Mouse (Mus musculus): ENCODE measurements around the gene Ccdc38. TPM values are rescaled to one million over a fixed set of nuclear protein-coding genes. Genes with fewer than 3 reads are reported as not detected.

The Ccdc38 gene
- polyA plus RNA-seq (2014; fragmentation: Illumina TruSeq; extraction: RNeasy Lipid Tissue Mini Kit (QIAGEN cat#74804); ENCODE audit: low read depth, low replicate concordance) = not detected

GRCm38 (mm10) chr10:93540431-93541210 lies at the start of gene Ccdc38:
TSS of gene Ccdc38 (plus strand) at chr10:93540632.

GRCm38 (mm10) chr10:93539775-93540430 lies 529 bp upstream of the Ccdc38 start, which contains the start of gene Amdhd1:
TSS of gene Amdhd1 (minus strand) at chr10:93540033.

GRCm38 (mm10) chr10:93589281-93589848 lies 48.9 kb downstream of the Ccdc38 start, which contains the start of gene Snrpf:
TSS of gene Snrpf (minus strand) at chr10:93589706.

Other genes with a start within 250 kb of the Ccdc38 start
- 23.5 TPM for gene Elk3, start 229.5 kb upstream of the Ccdc38 start, polyA plus RNA-seq (2014; fragmentation: Illumina TruSeq; extraction: RNeasy Lipid Tissue Mini Kit (QIAGEN cat#74804); ENCODE audit: low read depth, low replicate concordance)
- 49.6 TPM for gene Lta4h, start 87.2 kb upstream of the Ccdc38 start, polyA plus RNA-seq (2014; fragmentation: Illumina TruSeq; extraction: RNeasy Lipid Tissue Mini Kit (QIAGEN cat#74804); ENCODE audit: low read depth, low replicate concordance)
- 0.10 TPM for gene Hal, start 51.9 kb upstream of the Ccdc38 start, polyA plus RNA-seq (2014; fragmentation: Illumina TruSeq; extraction: RNeasy Lipid Tissue Mini Kit (QIAGEN cat#74804); ENCODE audit: low read depth, low replicate concordance)
- gene Amdhd1, start 599 bp upstream of the Ccdc38 start, polyA plus RNA-seq (2014; fragmentation: Illumina TruSeq; extraction: RNeasy Lipid Tissue Mini Kit (QIAGEN cat#74804); ENCODE audit: low read depth, low replicate concordance) = not detected
- 35.7 TPM for gene Snrpf, start 49.1 kb downstream of the Ccdc38 start, polyA plus RNA-seq (2014; fragmentation: Illumina TruSeq; extraction: RNeasy Lipid Tissue Mini Kit (QIAGEN cat#74804); ENCODE audit: low read depth, low replicate concordance)
- gene Ntn4, start 100.0 kb downstream of the Ccdc38 start, polyA plus RNA-seq (2014; fragmentation: Illumina TruSeq; extraction: RNeasy Lipid Tissue Mini Kit (QIAGEN cat#74804); ENCODE audit: low read depth, low replicate concordance) = 10.1 TPM